Mouse (Mus musculus) forebrain, embryonic 14.5 days (tissue): ENCODE data around the gene Fubp3. TPM values are rescaled to one million over a fixed set of nuclear protein-coding genes. Genes with fewer than 3 reads are reported as not detected.
A peak's percentile ranks its signal among the peaks of the same experiment; 100 is the strongest.

Experiments
- ATAC-seq: fragments of 200-750 bp; cut with Nextera tagmentation; 2 replicates; pipeline ENCODE4 v1.8.0; 2017; ENCODE audit warnings: mild to moderate bottlenecking, moderate library complexity
- DNase-seq: peaks from one replicate; pipeline ENCODE4 v3.0.0-alpha.2; 2015; ENCODE audit warnings: low spot score
- H3K27ac ChIP-seq: fragments of 300-500 bp; sonication (generic); 2 replicates; pipeline ENCODE4 v1.5.1; 2014; ENCODE audit warnings: low read depth, mild to moderate bottlenecking, control low read depth, low read length, moderate library complexity
- H3K27me3 ChIP-seq: fragments of 300-500 bp; sonication (generic); replicated peaks from 2 replicates; pipeline ENCODE4 v1.6.1; 2014; ENCODE audit warnings: low read length, control low read depth, mixed read lengths; ENCODE audit not compliant: control insufficient read depth, insufficient read depth
- H3K36me3 ChIP-seq: fragments of 300-500 bp; sonication (generic); 2 replicates; pipeline ENCODE4 v1.6.1; 2014; ENCODE audit warnings: low read length, control low read depth; ENCODE audit not compliant: control insufficient read depth, insufficient read depth
- H3K4me1 ChIP-seq: fragments of 300-500 bp; sonication (generic); 2 replicates; pipeline ENCODE4 v1.6.1; 2014; ENCODE audit warnings: antibody characterized with exemption, low read length, control low read depth; ENCODE audit not compliant: control insufficient read depth, insufficient read depth
- H3K4me2 ChIP-seq: fragments of 300-500 bp; sonication (generic); 2 replicates; pipeline ENCODE4 v1.6.1; 2014; ENCODE audit warnings: mild to moderate bottlenecking, control low read depth, low read length
- H3K4me3 ChIP-seq: fragments of 300-500 bp; sonication (generic); 2 replicates; pipeline ENCODE4 v1.5.1; 2014; ENCODE audit warnings: low read depth, low read length, control low read depth
- H3K9ac ChIP-seq: fragments of 300-500 bp; sonication (generic); 2 replicates; pipeline ENCODE4 v1.6.1; 2014; ENCODE audit warnings: mild to moderate bottlenecking, low read length, control low read depth, moderate library complexity
- H3K9me3 ChIP-seq: fragments of 300-500 bp; sonication (generic); replicated peaks from 2 replicates; pipeline ENCODE4 v1.6.1; 2016; ENCODE audit warnings: low read length, control low read depth, mixed read lengths; ENCODE audit not compliant: control insufficient read depth
- whole genome bisulfite sequencing: fragments of 180-500 bp; shearing (Covaris S2); extraction: QIAGEN DNeasy Blood & Tissue Kit; methylation state at CpG from one replicate; pipeline ENCODE4 v1.1.7; 2014; 5-methylcytosine and 5-hydroxymethylcytosine counted together
- microRNA-seq: library from miRNA; unstranded; fragments of <30 nt; microRNA quantifications from one replicate; pipeline ENCODE4, GENCODE M21; 2016
- polyA plus RNA-seq: library from polyadenylated mRNA; unstranded; fragments of >200 nt; fragmentation: Nextera tagmentation; extraction: Ambion mirVana; gene quantifications from 2 replicates; pipeline ENCODE4 v1.2.1, GENCODE M21; 2014

Fubp3 gene
- polyA plus RNA-seq, 1 experiment from 2014 or later = 51.2 TPM

DNA sequence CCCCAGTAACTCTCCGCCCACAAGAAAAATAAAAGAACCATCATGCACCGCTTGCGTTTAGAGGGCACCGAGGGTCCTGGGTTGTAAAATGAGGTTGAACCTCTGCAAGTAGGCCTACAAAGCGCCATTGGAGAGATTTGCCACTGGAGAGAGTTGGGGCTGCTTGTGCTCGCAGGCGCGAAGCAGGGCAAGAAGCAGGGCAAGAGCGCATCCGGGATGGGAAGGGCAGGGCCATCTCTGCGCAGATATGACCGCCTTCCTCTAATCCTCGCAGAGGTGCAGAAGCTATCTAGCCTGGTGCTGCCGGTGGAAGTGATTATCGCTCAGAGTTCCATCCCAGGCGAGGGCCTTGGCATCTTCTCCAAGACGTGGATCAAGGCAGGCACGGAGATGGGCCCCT is 69.5 kb downstream of the Fubp3 start:
- Histone ChIP-seq H3K27ac (no peak overlapping the region), H3K27me3 (peaks cover 88% of the 10 kb centered on the region), H3K9ac (0 out of 2 replicates have a peak overlapping the region, but pooled peaks have one; percentile 13), H3K36me3 (no peaks in the 10 kb centered on the region), H3K4me2 (peak overlapping the region; percentile 39; the same call in 1 of the 2 replicates), H3K4me3 (peak overlapping the region; percentile 21; the same call in 1 of the 2 replicates), H3K9me3 (no peaks in the 10 kb centered on the region), H3K4me1 (peaks cover 20% of the 10 kb centered on the region)
- ATAC-seq (no peak), DNase-seq (no peak)
- 3% methylated on average over 18 of the region's 18 CpGs for WGBS

DNA sequence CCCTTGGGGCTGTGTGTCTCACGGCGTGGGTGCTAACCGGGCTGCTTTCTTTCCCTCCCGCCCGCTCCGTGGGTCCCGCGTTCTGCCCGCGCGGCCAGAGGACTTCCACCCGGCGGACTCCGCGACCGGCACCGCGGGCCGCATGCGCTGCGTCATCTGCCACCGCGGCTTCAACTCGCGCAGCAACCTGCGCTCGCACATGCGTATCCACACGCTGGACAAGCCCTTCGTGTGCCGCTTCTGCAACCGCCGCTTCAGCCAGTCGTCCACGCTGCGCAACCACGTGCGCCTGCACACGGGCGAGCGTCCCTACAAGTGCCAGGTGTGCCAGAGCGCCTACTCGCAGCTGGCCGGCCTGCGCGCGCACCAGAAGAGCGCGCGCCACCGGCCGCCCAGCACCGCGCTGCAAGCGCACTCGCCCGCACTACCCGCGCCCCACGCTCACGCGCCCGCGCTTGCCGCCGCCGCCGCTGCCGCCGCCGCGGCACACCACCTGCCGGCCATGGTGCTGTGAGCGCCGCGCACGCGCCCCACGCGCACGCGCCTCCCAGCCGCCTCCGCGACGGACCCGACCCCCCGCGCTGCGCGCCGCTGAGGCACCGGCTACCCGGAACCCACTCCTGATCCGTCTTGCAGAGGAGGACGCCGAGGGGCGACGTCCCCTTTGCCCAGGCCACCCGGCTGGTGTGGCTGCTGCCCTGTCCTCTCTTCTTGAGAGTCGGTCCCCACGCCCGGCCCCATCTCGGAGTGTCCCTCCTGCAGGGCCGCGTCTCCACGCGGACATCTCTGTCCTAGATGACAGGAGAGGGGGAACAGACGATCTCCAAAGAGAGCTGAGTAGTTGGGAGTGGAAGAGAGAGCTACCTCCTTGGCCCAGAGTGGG is 81.8 kb downstream of the Fubp3 start:
- H3K4me1 ChIP-seq = peaks cover 7% of the 10 kb centered on the region; the same call in 1 of the 2 replicates
- under 1% methylated on average over 98 of the region's 109 CpGs for WGBS
- H3K4me3 ChIP-seq = peak overlapping the region; percentile 46
- H3K4me2 ChIP-seq = peak overlapping the region; percentile 88
- peaks cover 66% of the 10 kb centered on the region for H3K27me3 ChIP-seq
- no peaks in the 10 kb centered on the region for H3K36me3 ChIP-seq
- peak; percentile 64 for DNase-seq
- no peaks in the 10 kb centered on the region; the same call in 1 of the 2 replicates for H3K9me3 ChIP-seq
- H3K9ac ChIP-seq = peak overlapping the region; percentile 43
- peak; percentile 73 for ATAC-seq
- no peak overlapping the region for H3K27ac ChIP-seq

DNA sequence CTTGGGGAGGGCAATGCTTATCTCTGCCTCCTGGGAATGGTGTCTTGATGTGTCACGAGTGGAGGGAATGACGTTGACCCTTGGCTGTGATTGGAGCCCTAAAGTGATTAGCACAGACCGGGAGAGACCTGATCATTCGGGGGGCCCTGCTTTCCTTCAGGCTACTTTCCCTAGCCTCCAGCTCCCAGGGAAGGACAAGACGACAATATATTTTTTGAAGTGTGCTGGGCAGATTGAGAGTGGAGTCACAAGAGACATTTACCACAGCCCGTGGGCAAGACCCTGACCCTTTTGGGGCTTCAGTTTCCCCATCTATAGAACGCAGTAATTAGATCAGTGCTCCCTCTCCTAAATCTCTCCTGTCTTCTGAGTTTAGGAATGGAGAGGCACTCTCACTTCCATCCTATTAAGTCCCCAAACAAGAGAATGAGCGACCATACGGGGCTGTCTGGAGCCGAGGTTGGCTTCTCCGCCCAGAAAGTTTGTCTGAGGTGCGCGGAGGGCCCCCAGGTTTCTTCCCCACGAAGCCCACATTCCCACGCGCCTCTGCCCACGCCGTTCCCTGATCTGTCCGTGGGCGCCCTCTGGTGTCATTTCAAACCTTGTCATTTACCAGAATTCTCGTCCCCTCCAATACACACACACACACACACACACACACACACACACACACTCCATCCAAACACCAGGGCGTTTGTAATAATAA is 82.6 kb downstream of the Fubp3 start:
- 4% methylated on average over 22 of the region's 22 CpGs for WGBS
- ATAC-seq = no peak
- peak; percentile 61 for DNase-seq
- Histone ChIP-seq H3K27me3 (peaks cover 59% of the 10 kb centered on the region), H3K4me3 (peak overlapping the region; percentile 46), H3K36me3 (no peaks in the 10 kb centered on the region), H3K9ac (no peak overlapping the region), H3K4me2 (peak overlapping the region; percentile 88), H3K4me1 (peaks cover 7% of the 10 kb centered on the region; the same call in 1 of the 2 replicates), H3K9me3 (no peaks in the 10 kb centered on the region; the same call in 1 of the 2 replicates), H3K27ac (no peak overlapping the region)

- H3K9ac ChIP-seq = no peak overlapping the region
- H3K4me2 ChIP-seq = no peak overlapping the region
- H3K27me3 ChIP-seq = peaks cover 46% of the 10 kb centered on the region
- H3K4me3 ChIP-seq = no peak overlapping the region
- H3K27ac ChIP-seq = no peak overlapping the region
- peaks cover 7% of the 10 kb centered on the region; the same call in 1 of the 2 replicates for H3K4me1 ChIP-seq
- no peak for ATAC-seq
- H3K36me3 ChIP-seq = no peaks in the 10 kb centered on the region
- 83% methylated on average over 7 of the region's 7 CpGs for WGBS
- no peaks in the 10 kb centered on the region; the same call in 1 of the 2 replicates for H3K9me3 ChIP-seq
- no peak for DNase-seq
These were observed 83.9 kb downstream of the Fubp3 start for GRCm38 (mm10) chr2:31656374-31656773.

GRCm38 (mm10) chr2:31662939-31663803 is 90.7 kb downstream of the Fubp3 start:
- Histone ChIP-seq H3K4me1 (no peaks in the 10 kb centered on the region), H3K27me3 (no peaks in the 10 kb centered on the region; the same call in 1 of the 2 replicates), H3K4me2 (no peak overlapping the region), H3K27ac (no peak overlapping the region), H3K36me3 (no peaks in the 10 kb centered on the region), H3K4me3 (no peak overlapping the region), H3K9me3 (no peaks in the 10 kb centered on the region; the same call in 1 of the 2 replicates), H3K9ac (no peak overlapping the region)
- no peak for DNase-seq
- WGBS = 73% methylated on average over 8 of the region's 8 CpGs
- no peak for ATAC-seq

DNA sequence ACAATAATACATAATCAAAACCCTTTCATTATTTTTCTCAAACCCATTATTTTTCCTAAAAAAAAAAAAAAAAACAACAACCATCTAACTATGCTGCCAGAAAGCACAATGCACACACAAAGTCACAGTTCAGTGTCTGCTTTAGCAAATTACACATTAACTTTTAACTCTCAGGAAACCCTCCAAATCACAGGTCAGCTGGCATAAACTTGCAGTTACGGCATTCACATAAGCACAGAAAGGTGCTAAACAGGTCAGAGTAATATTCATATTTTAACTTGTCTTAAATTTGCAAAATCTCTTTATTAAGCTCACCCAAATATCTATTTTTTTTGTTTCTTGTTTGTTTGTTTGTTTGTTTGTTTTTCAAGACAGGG is 91.3 kb downstream of the Fubp3 start:
- H3K27ac ChIP-seq = no peak overlapping the region
- H3K4me2 ChIP-seq = no peak overlapping the region
- ATAC-seq = no peak
- H3K9me3 ChIP-seq = no peaks in the 10 kb centered on the region; the same call in 1 of the 2 replicates
- no peaks in the 10 kb centered on the region for H3K4me1 ChIP-seq
- 96% methylated on average over 1 of the region's 1 CpGs for WGBS
- H3K9ac ChIP-seq = no peak overlapping the region
- DNase-seq = no peak
- H3K27me3 ChIP-seq = no peaks in the 10 kb centered on the region
- H3K4me3 ChIP-seq = no peak overlapping the region
- no peaks in the 10 kb centered on the region for H3K36me3 ChIP-seq

Small RNA genes within 50 kb of the gene (microRNA-seq; reads per million reads assigned to microRNA genes)
- 1.6 reads per million, percentile 6 among the genes with 10 or more reads in this experiment for gene Mir6998

Other genes with a start within 250 kb of the Fubp3 start
- 6.3 and 6.9 TPM in 2 replicates for gene Ass1, start 102.4 kb upstream of the Fubp3 start, polyA plus RNA-seq
- 0.83 and 1.3 TPM in 2 replicates for gene Prdm12, start 67.4 kb downstream of the Fubp3 start, polyA plus RNA-seq
- gene Exosc2, start 98.1 kb downstream of the Fubp3 start, polyA plus RNA-seq = 32.0 and 33.4 TPM in 2 replicates
- gene Abl1, start 115.7 kb downstream of the Fubp3 start, polyA plus RNA-seq = 19.6 and 22.9 TPM in 2 replicates
- 0.11 and 0.19 TPM in 2 replicates for gene Qrfp, start 237.9 kb downstream of the Fubp3 start, polyA plus RNA-seq